Mouse (Mus musculus) gastrocnemius, postnatal 25 days (tissue): ENCODE data around the gene Hspa1b. TPM values are rescaled to one million over a fixed set of nuclear protein-coding genes. Genes with fewer than 3 reads are reported as not detected.
A peak's percentile ranks its signal among the peaks of the same experiment; 100 is the strongest.
"Not testable (repeated sequence)": the region's sequence is repeated elsewhere in the genome, so short reads cannot be mapped to it uniquely, and the experiment has no call there.

Source experiments
- DNase-seq: peaks from one replicate; pipeline ENCODE4 v3.0.0; 2022
- total RNA-seq, 2 experiments: library from RNA; stranded (reverse); gene quantifications; 1 replicate in 1 of 2; 2 replicates in 1 of 2; pipeline ENCODE4 v1.2.3; 2021

The Hspa1b gene
- total RNA-seq, 2 experiments from 2014 or later = 4.4 to 6.7 TPM

DNA sequence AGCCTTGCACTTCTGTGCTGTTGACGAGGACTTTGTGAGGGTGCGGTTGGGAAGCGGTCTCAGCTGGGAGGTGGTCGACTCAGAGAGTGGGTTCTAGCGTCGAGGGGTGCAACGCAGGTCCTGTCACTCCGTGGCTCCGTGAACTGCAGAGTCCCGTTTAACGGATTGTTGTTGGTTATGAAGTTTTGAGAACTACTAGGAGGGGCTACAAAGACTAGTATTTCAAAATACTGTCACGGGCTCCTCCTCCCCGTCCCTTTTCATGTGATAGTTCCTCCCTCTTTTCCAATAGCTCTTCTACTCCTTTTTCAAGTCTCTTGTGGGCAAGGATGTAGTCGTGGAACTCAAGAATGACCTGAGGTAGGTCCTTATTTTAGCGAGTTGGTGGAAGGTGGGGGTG is 23.3 kb upstream of the Hspa1b start:
- DNase-seq = no peak

DNA sequence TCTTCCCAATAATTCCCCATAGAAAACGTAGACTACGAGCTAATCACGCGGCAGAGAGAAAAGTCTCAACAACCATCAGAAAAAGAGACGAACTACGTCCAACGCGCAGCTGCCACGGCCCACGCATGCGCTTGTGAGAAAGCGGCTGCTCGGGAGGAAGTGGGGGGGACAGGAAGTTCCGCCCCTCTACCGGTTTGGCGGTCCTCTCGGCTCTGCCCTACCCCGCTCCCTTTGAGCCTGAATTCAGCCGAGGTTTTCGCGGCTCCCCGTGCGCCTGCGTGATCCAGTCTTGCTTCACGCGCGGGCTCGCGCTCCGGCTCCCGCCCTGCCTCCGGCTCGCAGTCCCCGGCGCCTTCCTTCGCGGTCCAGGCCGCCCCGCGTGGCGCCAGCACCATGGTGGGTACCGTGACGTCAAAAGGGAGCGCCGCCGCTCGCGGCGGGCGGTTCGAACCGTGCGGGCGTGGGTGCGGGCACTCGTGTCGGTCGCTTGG is 22.7 kb upstream of the Hspa1b start, which contains the start of gene Lsm2:
Lsm2 (plus strand) TSS at position 173 of the 491 bp plus-strand sequence.
- peak; percentile 90 for DNase-seq

DNA sequence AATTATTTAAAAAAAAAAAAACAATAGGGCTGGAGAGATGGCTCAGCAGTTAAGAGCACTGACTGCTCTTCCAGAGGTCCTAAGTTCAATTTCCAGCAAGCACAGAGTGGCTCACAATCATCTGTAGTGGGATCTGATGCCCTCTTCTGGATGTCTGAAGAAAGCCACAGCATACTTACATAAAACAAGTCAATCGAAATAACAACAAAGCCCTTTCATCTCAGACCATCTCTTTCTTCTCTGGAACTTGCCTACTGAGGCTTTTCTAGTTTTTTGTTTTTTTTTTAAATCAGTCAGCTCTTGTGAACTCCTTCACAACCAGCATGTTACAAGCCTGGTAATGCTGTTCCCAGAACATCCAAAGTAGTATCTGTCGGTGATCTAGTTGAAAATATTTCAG is 21.6 kb upstream of the Hspa1b start:
- DNase-seq = no peak

- no peak for DNase-seq
These were observed 20.6 kb upstream of the Hspa1b start for GRCm38 (mm10) chr17:34979631-34980030.

GRCm38 (mm10) chr17:34978239-34978638 is 19.2 kb upstream of the Hspa1b start:
- no peak for DNase-seq

- DNase-seq = no peak
These were observed 18.0 kb upstream of the Hspa1b start for GRCm38 (mm10) chr17:34977000-34977399.

DNA sequence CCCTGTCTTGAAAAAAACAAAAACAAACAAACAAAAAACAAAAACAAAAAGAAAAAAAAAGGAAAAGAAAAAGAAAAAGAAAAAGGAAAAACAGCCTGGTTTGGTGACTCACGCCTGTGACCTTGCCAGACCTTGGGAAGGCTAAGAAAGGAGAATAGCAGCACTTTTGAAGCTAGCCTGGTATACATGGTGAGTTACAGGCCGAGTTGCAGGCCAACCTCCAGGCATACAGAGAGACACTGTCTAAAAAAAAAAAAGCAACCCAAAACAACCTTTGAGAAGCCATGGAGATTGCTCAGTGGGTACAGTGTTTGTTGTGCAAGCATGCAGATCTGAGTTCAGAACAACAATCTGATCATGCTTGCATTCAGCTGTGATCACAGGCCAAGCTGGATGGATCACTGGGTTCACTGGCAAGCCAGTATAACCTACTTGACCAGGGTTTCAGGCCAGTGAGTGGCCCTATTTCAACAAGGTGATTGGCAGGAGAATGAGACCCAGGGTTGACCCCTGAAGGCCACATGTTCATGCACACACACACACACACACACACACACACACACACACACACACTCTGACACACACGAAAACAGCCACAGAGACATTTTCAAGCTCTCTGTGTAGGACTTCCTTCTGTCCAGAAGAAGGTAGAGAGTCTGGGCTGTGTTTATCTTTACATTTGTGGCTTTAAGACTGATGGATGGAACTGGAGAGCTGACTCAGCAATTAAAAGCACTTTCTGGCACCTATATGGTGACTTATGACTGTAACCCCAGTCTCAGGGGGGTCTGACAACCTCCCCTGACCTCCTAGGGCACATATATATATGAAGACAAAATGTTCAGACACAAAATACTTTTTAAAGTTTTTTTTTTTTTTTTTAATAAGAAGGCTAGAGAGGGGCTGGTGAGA is 16.8 kb upstream of the Hspa1b start:
- no peak for DNase-seq

- DNase-seq = peak; percentile 81
These were observed 13.2 kb upstream of the Hspa1b start, which contains the start of the genes Hspa1a and Hspa1l for GRCm38 (mm10) chr17:34972069-34972749. Gene Hspa1a (minus strand): TSS chr17:34972156. Gene Hspa1l (plus strand): TSS chr17:34972703.

DNA sequence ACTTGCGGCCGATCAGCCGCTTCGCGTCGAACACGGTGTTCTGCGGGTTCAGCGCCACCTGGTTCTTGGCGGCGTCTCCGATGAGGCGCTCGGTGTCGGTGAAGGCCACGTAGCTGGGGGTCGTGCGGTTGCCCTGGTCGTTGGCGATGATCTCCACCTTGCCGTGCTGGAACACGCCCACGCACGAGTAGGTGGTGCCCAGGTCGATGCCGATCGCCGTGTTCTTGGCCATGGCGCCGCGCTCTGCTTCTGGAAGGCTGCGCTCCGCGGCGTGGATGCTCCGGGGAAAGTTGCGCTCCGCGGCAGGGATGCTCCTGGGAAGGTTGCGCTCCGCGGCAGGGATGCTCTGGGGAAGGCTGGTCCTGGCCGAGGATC is 12.6 kb upstream of the Hspa1b start:
- DNase-seq = not testable (repeated sequence)

GRCm38 (mm10) chr17:34970850-34971249 is 11.8 kb upstream of the Hspa1b start:
- not testable (repeated sequence) for DNase-seq

- not testable (repeated sequence) for DNase-seq
These were observed 10.8 kb upstream of the Hspa1b start, which contains the start of gene Gm20481 for GRCm38 (mm10) chr17:34969822-34970221. Gene Gm20481 (plus strand): TSS chr17:34969912.

DNA sequence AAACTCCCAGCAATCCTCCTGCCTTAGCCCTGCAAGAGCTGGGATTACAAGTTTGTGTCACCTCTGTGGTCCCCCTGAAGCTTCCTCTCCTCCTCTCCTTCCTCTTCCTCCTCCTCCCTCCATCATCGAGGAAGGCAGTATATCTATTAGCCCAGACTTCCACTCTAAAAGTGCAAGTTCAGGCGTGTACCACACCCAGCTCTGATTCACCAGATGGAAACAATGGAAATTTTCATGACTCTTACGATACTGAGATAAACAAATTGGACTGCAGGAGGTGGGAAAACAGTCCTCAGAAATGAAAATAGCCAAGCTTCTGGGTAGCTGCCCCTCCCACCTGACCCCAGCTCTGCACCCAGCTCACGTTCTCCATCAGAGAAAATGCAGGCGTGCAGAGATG is 6.6 kb upstream of the Hspa1b start:
- no peak for DNase-seq

DNA sequence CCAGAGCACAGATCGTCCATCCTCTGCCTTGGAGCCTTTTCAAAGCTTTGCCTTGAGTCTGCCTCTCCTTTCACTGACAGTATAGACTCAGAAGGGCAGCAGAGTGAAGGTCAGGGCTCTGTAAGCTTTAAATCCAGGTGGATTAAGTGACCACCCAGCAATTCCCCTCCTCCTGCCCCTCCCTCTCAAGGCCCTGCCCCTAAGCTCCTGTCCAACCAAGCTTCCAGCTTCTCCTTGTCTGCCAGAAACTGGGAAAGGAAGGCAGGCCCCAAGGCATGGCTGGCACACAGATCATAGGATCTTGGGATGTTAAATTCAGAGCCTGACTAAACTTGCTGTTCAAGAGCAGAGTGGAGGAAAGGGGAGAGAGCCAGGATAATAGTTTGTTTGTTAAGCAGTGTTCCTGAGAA is 5.6 kb upstream of the Hspa1b start:
- no peak for DNase-seq

- no peak for DNase-seq
These were observed 3.8 kb upstream of the Hspa1b start for GRCm38 (mm10) chr17:34962841-34963240.

DNA sequence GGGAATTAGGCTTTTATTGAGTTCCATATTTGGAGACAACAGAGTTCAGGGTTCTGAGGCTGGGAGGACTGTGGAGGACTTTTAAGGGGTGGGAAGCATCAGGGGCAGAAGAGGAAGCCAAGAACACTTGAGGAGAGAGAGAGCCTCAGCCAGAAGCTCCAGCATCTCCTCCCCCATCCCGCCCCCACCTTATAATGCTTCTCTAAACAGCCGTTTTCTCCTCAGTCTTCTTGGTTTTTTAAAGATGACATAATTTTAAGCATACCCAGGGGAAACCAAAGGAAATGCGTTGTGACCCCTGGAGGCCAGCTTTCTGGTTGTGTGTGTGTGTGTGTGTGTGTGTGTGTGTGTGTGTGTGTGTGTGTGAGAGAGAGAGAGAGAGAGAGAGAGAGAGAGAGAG is 3.1 kb upstream of the Hspa1b start:
- DNase-seq = peak; percentile 29

- DNase-seq = no peak
These were observed 1.9 kb upstream of the Hspa1b start for GRCm38 (mm10) chr17:34960702-34961493.

DNA sequence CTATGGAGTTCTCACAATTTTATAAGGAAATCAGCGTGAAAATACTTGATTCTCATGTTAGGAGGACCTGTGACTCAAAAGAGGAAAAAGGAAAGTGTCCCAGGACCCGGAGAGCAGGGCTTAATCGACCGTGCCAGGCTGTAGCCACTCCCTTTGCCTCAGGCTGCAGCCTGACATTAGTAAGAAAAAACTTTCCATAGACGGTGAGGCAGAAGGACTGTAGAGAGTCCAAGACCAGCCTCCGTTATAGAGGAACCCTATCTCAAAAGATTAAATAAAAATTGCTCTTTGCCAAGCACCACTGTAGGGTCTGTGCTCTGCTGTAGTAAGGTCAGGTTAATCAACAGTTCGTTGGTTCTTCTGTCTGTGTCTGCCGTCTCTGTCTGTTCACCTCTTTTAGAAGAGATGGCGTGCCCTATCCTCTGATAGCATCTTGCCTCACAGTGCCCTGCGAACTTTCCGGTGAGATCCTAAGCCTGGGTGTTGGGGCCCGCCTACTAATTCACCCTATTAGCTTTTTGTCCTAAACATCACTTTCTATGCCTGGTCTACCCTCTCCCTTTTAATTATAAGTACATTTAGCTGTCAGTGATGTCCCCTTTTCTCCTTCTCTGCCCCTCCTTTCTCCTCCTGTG is 960 bp upstream of the Hspa1b start:
- DNase-seq = no peak

GRCm38 (mm10) chr17:34958734-34959129 is 306 bp downstream of the Hspa1b start:
- not testable (repeated sequence) for DNase-seq

GRCm38 (mm10) chr17:34957966-34958365 is 1.1 kb downstream of the Hspa1b start:
- not testable (repeated sequence) for DNase-seq

GRCm38 (mm10) chr17:34957291-34957690 is 1.7 kb downstream of the Hspa1b start:
- not testable (repeated sequence) for DNase-seq

GRCm38 (mm10) chr17:34956340-34956739 is 2.7 kb downstream of the Hspa1b start:
- DNase-seq = no peak

DNA sequence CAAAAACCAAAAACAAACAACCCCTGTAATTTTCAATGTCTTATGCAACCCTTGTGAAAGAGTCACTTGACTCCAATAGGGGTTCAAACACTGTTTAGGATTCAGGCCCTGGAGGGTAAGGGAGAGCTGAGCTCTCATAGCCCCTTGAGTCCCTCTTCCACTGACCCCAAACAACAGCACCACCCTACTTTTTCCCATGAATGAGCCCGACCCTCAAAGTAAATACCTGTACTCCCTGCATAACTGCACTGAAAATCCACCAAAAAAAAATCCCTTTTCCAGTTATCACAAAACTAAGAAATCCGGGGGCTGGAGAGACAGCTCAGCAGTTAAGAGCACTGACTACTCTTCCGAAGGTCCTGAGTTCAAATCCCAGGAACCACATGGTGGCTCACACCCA is 3.2 kb downstream of the Hspa1b start:
- no peak for DNase-seq
